Mouse (Mus musculus) embryonic fibroblast, embryonic 13.5 days (primary cell): Measurements from ENCODE around the gene Muc3a.

Source experiments
- CTCF ChIP-seq: IDR thresholded peaks from 2 replicates; pipeline ENCODE4 v1.5.1; 2011; ENCODE audit warnings: mild to moderate bottlenecking, control low read depth, low read length, moderate library complexity, borderline replicate concordance; ENCODE audit not compliant: insufficient read depth
- POLR2A ChIP-seq: IDR thresholded peaks from 2 replicates; pipeline ENCODE4 v1.6.1; 2011; ENCODE audit warnings: low read depth, mild to moderate bottlenecking, control low read depth, low read length, moderate library complexity

DNA sequence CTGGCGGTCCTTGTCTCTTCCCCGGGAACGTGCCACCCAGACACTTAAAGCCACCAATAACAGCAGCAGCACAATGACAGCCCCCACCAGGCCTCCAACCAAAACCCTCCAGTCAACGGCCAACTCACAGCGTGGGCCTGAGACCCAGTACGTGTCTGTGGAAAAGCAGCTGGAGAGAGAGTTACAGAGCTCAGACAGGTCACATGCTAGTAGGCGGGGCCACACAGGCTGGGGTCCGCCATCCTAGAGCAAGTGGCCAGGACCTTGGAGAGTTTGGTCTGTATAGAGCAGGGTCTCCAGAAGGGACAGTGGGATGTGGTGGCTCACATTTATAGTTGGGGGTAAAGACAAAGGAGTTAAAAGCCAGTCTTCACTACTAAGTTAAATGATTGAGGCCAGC, 1.5 kb downstream of the Muc3a start:
- TF ChIP-seq CTCF (no peak), POLR2A (no peak)
